Mouse (Mus musculus): ENCODE measurements around the gene Cstl1.
"Not testable (repeated sequence)": the region's sequence is repeated elsewhere in the genome, so short reads cannot be mapped to it uniquely, and the experiment has no call there.

- TF ChIP-seq CTCF (IDR thresholded peaks at IDR 0.05; ENCODE audit: borderline replicate concordance, control insufficient read depth, extremely low read depth, insufficient read depth, low read length, poor library complexity); POLR2A (IDR thresholded peaks at IDR 0.05; ENCODE audit: control insufficient read depth, extremely low read depth, insufficient read depth, low read length, poor library complexity): not testable (repeated sequence)
These were observed 21.2 kb downstream of the Cstl1 start, which contains the start of gene Cst11 for GRCm38 (mm10) chr2:148771397-148771796.
